ENCODE assay signal across 18 mouse cellular contexts in genomic region chr7:66501425-66501824, GRCm38 (mm10).
"Had no signal": no experiment of that assay in that cellular context is flagged by ENCODE, and none has a peak within 500 bp of the region (broad histone marks: within the 10 kb centered on the region; RNA-seq: fewer than 3 reads in every experiment).

No protein-coding gene starts in this region.

- H3K27me3 ChIP-seq: midbrain, embryonic 13.5 days; neural tube, embryonic 13.5 days; neural tube, embryonic 15.5 days had no signal

- H3K36me3 ChIP-seq: midbrain, embryonic 10.5 days; midbrain, embryonic 13.5 days; neural tube, embryonic 13.5 days; neural tube, embryonic 15.5 days had no signal

- DNase-seq: lung, adult 18-20 months; lung, embryonic 14.5 days; lung, postnatal 10 days; lung, postnatal 4 days; retina, postnatal 1 day; right cerebral cortex, adult 18-20 months; right cerebral cortex, postnatal 25 days; right cerebral cortex, postnatal 4 days; spleen, adult 18-20 months; thymus, adult 18-20 months; thymus, postnatal 14 days; thymus, postnatal 36 days had no signal

- H3K4me1 ChIP-seq: midbrain, embryonic 10.5 days; midbrain, embryonic 13.5 days; neural tube, embryonic 15.5 days had no signal

- H3K9ac ChIP-seq: lung, embryonic 14.5 days; midbrain, embryonic 13.5 days; neural tube, embryonic 13.5 days; neural tube, embryonic 15.5 days had no signal

- H3K4me2 ChIP-seq: lung, embryonic 14.5 days; midbrain, embryonic 13.5 days; neural tube, embryonic 13.5 days; neural tube, embryonic 15.5 days had no signal

- H3K9me3 ChIP-seq: midbrain, embryonic 10.5 days; midbrain, embryonic 13.5 days; neural tube, embryonic 13.5 days; neural tube, embryonic 15.5 days had no signal

- H3K27ac ChIP-seq: midbrain, embryonic 10.5 days; midbrain, embryonic 13.5 days; neural tube, embryonic 13.5 days; neural tube, embryonic 15.5 days had no signal

- ATAC-seq: midbrain, embryonic 13.5 days; midbrain, embryonic 16.5 days had no signal

- H3K4me3 ChIP-seq: midbrain, embryonic 10.5 days; midbrain, embryonic 13.5 days; myocyte; neural tube, embryonic 13.5 days; neural tube, embryonic 15.5 days had no signal
